Mouse (Mus musculus): Measurements from ENCODE around the gene Homez. TPM values are rescaled to one million over a fixed set of nuclear protein-coding genes. Genes with fewer than 3 reads are reported as not detected.

Homez gene
- total RNA-seq (2023; ENCODE audit: inconsistent age), result 4.9 to 10.9 TPM (median 7.9 TPM) in 4 replicates

DNA sequence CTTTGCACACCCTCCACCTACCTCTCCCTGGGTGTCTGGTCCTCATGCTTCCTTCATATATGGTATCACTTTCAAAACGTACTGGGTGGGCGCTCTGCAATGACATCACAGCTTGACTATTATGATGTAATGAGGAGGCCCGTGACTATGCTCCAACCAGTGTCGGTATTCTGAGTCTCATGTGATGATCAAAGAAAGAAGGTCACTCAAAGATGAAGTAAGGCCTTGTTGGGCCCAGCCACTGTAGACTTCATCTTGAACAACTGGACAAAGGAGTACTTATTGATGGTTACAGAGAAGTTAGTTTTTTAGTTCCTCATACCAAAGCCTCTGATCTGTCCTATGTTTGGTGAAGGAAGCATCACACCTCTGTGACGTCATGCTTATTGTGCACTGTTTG is at the start of gene Homez:
Homez (minus strand) TSS at position 101 of the 400 bp plus-strand sequence.

DNA sequence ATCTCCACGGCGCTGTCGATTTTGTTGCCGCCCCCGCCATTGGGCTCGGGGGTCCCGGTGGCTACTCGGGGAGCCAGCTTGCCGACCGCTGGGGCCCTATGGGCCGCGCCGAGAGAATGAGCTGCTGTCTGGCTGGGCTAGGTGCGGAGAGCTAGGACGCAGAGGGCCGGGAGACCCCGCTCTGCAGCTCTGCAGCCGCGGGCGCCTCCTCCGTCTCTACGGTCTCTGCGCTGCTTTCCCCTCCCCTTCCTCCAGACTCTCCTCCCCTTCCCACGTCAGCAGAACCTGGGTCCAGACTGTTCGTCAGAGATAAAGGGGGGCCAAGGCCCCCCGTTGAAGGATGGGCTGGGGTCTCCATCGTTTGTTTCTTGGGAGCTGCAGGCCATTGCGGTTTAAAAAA is 42.1 kb upstream of the Homez start, which contains the start of gene Slc22a17:
Slc22a17 (minus strand) TSS at position 247 of the 400 bp plus-strand sequence.

DNA sequence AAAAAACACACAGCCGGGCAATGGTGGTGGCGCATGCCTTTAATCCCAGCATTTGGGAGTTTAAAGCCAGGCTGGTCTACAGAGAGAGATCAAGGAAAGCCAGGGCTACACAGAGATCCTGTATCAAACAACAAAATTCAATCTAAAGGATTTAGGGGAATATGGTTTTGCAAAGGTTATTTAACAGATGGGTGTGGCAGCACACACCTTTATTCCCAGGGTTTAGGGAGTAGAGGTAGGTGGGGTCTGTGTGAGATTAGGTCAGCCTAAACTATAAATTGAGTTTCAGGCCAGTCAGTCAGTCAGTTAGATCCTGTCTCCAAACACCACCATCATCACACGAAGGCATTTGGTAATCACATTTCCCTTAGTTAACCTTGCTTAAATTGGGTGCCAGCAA is 21.4 kb upstream of the Homez start, which contains the start of gene Pabpn1:
Pabpn1 (plus strand) TSS at position 301 of the 400 bp plus-strand sequence.

DNA sequence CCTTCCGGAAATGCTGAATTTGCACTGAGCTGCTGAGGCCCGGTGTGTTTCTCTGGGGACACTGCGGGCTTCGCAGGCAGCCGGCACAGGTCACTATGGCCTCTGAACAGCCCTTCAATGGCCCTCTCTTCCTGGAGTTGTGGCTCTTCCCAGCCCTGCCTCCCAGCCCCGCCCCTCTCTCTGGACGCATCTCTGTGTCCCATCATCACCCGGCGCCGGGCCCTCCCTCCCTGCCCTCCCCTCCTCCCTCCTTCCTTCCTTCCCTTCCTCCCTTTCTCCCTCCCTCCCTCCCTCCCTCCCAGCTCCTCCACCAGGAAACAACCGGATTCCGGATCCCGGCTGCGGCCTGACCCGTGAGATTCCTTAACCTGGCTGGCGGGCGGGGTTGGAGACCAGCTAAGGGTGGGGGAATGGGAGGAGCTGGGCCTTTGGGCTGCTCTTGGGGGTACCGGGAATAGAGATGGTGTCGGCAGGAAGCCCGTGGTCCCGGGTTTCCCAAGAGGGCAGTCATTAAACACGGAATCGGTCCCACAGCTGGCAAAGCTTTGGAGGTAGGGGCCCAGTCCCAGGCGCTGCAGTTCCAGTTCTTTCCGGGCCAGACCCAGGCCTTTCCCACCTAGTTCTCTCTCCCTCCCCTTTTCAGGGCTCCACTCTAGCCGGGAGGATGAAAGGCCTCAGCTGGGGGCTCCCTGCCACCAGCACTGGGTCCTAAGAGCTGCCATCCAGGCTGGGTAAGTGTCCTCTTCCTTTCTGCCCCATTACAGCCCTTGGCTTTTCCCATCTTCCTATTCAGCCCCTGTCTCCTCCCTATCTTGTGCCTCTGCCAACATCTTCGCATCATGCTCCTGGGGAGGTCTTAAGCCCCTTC is 12.6 kb upstream of the Homez start, which contains the start of the genes Bcl2l2 and Gm20521:
Bcl2l2 (plus strand) TSS at position 224 of the 868 bp plus-strand sequence.
Gm20521 (plus strand) TSS at position 288 of the 868 bp plus-strand sequence.

DNA sequence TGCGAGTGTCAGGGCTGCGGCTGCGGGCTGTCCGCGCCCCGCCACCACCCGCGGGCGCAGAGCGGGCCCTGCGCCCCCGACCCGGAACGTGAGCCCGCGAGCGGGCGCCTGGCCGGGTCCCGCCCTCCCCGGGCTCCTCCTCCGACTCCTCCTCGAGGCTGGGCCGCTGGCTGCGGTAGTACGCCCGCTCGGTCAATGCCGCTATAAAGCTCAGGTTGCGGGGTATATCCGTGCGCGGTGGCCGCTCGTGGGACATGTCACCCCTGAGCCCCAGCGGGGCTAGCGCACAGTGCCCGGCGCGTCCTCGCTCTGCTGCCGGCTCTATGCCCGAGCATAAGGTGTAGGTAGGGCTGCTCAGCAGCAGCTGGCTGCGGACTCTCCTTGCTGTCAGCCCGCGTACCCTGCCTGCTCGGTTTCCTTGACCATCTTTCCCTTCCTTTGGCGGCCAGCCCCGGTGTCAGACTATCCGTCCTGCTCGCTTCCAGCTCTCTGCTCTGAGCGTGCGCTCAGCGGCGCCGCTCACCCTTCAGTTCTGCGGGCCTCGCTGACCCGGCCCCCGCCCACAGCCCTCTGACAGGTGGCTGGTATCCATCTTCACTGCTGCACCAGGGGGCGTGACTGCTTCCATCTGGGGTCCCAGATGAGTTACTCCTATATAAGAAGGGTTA is 6.4 kb upstream of the Homez start, which contains the start of gene Ppp1r3e:
Ppp1r3e (minus strand) TSS at position 503 of the 668 bp plus-strand sequence.

DNA sequence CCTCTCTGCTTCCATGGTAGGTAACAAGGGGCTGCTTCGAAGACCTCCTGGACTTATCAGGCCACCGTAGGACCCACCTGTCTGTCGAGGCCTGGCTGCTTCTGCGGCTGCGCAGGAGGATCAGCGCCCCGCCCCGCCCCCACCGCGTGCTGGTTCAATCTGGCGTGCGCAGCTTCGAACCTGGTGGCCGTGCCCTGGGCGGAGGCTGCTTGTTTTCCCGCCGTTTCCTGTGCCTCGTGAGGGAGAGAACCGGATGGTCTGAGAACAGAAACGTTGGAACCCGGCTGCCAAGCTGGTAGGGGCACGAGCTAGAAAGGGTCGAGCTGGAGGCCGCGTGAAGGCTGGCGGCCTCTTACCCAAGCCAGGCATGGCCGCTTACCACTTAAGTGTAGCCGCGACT is 56.8 kb downstream of the Homez start, which contains the start of gene Rnf212b:
Rnf212b (plus strand) TSS at position 151 of the 400 bp plus-strand sequence.

Other genes with a start within 250 kb of the Homez start
- not detected in 4 replicates for gene Psmb11, start 249.5 kb downstream of the Homez start, total RNA-seq (2023; ENCODE audit: inconsistent age)
- gene Gm17606, start 230.0 kb downstream of the Homez start, total RNA-seq (2023; ENCODE audit: inconsistent age), result not detected in 4 replicates
- 3.8 to 6.9 TPM (median 4.5 TPM) in 4 replicates for gene Cdh24, start 229.6 kb downstream of the Homez start, total RNA-seq (2023; ENCODE audit: inconsistent age)
- 25.3 to 32.9 TPM (median 30.5 TPM) in 4 replicates for gene 1700123O20Rik, start 184.7 kb downstream of the Homez start, total RNA-seq (2023; ENCODE audit: inconsistent age)
- 488 to 550 TPM (median 542 TPM) in 4 replicates for gene Acin1, start 184.0 kb downstream of the Homez start, total RNA-seq (2023; ENCODE audit: inconsistent age)
- not detected in 4 replicates for gene Gm29776, start 172.1 kb downstream of the Homez start, total RNA-seq (2023; ENCODE audit: inconsistent age)
- not detected in 4 replicates for gene Cebpe, start 158.8 kb downstream of the Homez start, total RNA-seq (2023; ENCODE audit: inconsistent age)
- 0.27 to 0.51 TPM (median 0.37 TPM) in 4 replicates for gene Slc7a8, start 89.0 kb downstream of the Homez start, total RNA-seq (2023; ENCODE audit: inconsistent age)
- not detected in 4 replicates for gene Rnf212b, start 56.8 kb downstream of the Homez start, total RNA-seq (2023; ENCODE audit: inconsistent age)
- 2.1 to 3.8 TPM (median 2.4 TPM) in 4 replicates for gene Ppp1r3e, start 6.6 kb upstream of the Homez start, total RNA-seq (2023; ENCODE audit: inconsistent age)
- gene Bcl2l2, start 12.4 kb upstream of the Homez start, total RNA-seq (2023; ENCODE audit: inconsistent age), result 7.1 to 13.1 TPM (median 10.6 TPM) in 4 replicates
- 1.8 to 3.4 TPM (median 3.3 TPM) in 3 of 4 replicates, not detected in the other for gene Gm20521, start 12.5 kb upstream of the Homez start, total RNA-seq (2023; ENCODE audit: inconsistent age)
- gene Pabpn1, start 21.5 kb upstream of the Homez start, total RNA-seq (2023; ENCODE audit: inconsistent age), result 262 to 290 TPM (median 280 TPM) in 4 replicates
- 2.4 to 3.5 TPM (median 2.8 TPM) in 4 replicates for gene Slc22a17, start 42.2 kb upstream of the Homez start, total RNA-seq (2023; ENCODE audit: inconsistent age)
- gene Efs, start 55.2 kb upstream of the Homez start, total RNA-seq (2023; ENCODE audit: inconsistent age), result not detected in 4 replicates
- not detected in 4 replicates for gene Il25, start 61.7 kb upstream of the Homez start, total RNA-seq (2023; ENCODE audit: inconsistent age)
- gene Cmtm5, start 65.3 kb upstream of the Homez start, total RNA-seq (2023; ENCODE audit: inconsistent age), result not detected in 4 replicates
- gene Myh6, start 96.0 kb upstream of the Homez start, total RNA-seq (2023; ENCODE audit: inconsistent age), result not detected in 4 replicates
- gene Gm17428, start 106.0 kb upstream of the Homez start, total RNA-seq (2023; ENCODE audit: inconsistent age), result not detected in 4 replicates
- not detected in 4 replicates for gene Myh7, start 123.7 kb upstream of the Homez start, total RNA-seq (2023; ENCODE audit: inconsistent age)
- gene Ngdn, start 144.5 kb upstream of the Homez start, total RNA-seq (2023; ENCODE audit: inconsistent age), result 69.4 to 83.2 TPM (median 75.4 TPM) in 4 replicates
- 14.3 to 17.6 TPM (median 16.0 TPM) in 4 replicates for gene Zfhx2, start 221.4 kb upstream of the Homez start, total RNA-seq (2023; ENCODE audit: inconsistent age)
- gene Thtpa, start 223.8 kb upstream of the Homez start, total RNA-seq (2023; ENCODE audit: inconsistent age), result 5.5 to 7.5 TPM (median 6.3 TPM) in 4 replicates
- gene Ap1g2, start 235.6 kb upstream of the Homez start, total RNA-seq (2023; ENCODE audit: inconsistent age), result 120 to 145 TPM (median 128 TPM) in 4 replicates
- not detected in 4 replicates for gene Jph4, start 246.0 kb upstream of the Homez start, total RNA-seq (2023; ENCODE audit: inconsistent age)

Data from B cell, adult (primary cell).